Mouse (Mus musculus) 3134 (cell line): ENCODE results near the gene Cfl1.

Source experiments
- DNase-seq: peaks from one replicate; pipeline ENCODE4 v3.0.0-alpha.2; 2011; ENCODE audit warnings: low spot score; ENCODE audit not compliant: insufficient read length; ENCODE audit errors: extremely low read depth

The Cfl1 gene

DNA sequence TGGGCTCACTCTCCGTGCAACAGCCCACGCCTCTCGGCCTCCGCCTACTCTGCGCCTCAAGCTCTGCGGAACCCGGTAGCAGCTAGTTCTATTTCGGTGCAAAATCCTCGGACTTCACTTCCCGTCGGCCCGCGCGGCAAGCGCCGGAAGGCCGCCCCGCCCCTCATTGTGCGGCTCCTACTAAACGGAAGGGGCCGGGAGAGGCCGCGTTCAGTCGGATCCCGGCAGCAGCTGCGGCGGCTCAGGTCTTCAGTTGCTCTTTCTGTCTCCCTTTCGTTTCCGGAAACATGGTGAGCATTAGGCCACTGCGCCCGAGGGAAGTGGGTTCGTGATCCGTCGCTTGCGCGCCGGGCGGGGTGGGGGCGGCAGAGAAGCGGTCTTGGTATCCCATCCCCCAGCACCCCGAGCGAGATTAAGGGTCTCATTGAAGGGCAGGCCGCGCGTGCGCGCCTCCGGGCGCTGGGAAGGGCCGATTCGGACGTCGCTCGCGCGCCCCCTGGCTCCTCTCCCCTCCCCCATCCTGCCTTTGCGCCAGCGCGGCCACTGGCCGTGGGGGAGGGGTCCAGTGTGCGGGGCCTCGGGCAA is at the start of gene Cfl1:
Cfl1 (plus strand) TSS at position 143 of the 585 bp plus-strand sequence.
- DNase-seq = peak; percentile 96

DNA sequence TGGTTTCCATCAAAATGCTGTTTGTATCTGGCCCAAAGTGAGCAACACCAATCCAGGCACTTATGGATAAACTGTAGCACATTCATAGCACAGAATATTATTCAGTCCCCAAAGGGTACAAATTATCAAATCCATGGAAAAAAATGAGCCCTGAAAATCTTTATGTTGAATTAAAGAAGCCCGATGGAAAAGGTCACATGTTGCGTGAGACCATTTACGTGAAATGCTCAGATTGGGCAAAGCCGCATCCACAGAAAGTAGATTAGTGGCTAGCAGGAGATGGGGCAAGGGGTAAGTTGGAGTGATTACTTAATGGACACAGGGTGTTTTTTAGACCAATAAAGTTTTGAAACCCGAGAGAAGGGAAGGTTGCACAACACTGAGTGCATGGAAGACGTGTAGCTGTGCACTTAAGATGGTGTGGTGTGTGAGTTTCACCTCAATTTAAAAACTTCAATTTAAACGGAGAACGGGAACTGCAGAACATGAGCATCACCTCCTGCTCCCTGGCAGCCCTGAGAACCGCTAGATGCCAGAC is 45.8 kb upstream of the Cfl1 start:
- DNase-seq = no peak

DNA sequence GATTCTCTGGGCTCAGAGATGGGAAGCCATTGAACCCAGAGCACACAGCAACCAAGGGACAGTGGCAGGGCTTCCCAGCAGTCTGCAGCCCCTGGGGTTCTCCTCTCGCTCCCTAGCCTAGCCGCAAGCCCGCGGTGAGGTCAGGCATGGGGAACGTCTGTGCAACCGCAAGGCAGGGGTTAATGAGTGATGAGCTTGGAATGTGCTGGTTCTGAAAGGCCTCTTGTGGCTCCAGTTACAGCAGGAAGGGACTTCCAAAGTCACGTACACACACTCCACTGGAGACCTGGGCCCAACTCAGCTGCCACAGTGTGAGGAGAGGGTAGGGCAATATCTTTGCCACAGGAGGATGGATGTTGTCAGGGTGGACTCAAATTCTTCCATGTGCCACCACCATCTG is 45.3 kb upstream of the Cfl1 start:
- DNase-seq = peak; percentile 92

DNA sequence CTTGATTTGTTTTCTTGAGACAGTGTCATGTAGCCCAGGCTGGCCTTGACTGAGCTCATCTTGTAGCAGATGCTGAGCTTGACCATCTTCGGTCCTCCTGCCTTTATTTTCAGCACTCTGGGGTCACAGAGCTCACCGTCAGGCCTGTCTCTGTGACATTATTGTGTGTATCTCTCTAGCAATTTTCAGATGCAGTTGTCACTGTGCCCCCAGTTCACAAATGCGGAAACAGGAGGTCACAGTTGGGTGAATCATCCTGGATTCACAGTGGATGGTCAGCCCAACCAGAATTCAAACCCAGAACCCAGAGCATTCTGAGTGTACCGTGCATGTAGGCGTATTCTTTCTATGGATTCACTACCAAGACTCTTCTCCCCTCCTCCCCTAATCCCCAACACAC is 44.5 kb upstream of the Cfl1 start:
- no peak for DNase-seq

DNA sequence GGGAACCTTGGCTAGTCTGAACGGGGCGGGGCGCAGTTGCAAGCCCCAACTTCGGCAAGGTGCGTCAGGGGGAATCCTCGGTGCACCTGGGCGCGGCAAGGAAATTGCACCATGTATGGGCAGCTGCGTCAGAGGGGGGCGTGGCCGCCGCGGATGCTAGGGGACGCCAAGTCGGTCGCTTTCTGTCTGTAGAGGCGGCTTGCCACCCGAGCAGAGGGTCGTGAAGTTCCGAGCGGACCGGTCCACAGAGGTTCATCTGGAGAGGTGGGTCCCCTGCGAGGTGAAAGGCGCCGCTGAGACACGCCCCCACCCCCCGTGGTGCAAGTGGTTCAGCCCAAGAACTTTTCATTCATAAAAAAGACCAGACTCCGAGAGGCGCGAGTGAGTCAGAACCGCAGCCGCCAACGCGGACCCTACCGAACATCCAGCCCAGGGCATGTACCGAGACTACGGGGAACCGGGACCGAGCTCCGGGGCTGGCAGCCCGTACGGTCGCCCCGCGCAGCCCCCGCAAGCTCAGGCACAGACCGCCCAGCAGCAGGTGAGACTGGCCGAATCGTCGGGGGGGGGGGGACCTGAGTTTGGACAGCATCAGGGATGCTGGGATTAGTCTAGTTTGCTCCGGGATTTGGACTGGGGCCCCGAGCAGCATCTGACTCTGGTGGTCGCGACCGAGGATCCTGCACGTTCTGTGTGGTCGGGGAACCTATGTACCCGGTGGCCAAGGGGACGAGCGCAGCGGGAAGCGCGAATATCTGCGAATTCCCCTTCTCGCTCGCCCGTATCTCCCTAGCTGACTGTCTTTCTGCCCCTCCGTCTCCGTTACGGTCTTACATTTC is 42.5 kb upstream of the Cfl1 start, which contains the start of gene Fosl1:
Fosl1 (plus strand) TSS at position 33 of the 839 bp plus-strand sequence.
- peak; percentile 90 for DNase-seq

DNA sequence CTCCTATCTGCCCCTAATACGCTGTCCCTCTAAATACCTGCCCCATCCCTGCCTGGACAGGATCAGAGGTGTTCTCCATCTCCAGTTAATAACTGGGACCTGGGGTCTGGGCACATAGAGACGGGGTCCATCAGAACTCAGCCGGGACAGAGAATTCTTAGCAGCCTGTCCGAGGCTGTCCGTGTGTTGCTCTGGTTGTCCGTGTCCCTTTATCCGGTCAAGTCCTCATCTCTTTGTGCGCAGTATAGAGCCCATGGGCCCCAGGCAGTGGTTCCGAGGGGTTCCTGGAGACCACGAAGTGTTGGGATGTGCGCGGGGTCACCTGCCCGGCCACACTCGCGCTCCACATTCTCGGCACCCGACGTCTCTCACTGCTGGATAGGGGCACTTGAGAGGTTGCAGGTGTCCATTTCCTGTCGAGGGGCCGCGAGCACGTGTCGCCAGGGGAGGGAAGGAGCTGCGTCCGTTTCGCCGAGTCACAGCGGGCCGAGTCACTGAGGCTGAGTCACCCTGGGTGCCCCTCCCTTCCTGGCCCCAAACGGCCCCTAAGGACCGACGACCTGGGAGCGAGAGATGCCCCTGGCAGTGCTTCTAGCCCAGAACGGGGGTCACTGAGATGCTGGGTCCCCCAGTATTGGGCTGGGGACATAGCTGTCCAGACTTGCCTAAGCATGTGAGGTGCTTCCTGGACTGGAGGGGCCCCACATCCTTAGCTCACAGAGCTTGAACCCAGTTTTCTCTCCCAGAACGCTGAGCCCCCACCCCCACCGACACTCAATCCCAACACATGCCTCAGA is 41.7 kb upstream of the Cfl1 start:
- peak; percentile 90 for DNase-seq

DNA sequence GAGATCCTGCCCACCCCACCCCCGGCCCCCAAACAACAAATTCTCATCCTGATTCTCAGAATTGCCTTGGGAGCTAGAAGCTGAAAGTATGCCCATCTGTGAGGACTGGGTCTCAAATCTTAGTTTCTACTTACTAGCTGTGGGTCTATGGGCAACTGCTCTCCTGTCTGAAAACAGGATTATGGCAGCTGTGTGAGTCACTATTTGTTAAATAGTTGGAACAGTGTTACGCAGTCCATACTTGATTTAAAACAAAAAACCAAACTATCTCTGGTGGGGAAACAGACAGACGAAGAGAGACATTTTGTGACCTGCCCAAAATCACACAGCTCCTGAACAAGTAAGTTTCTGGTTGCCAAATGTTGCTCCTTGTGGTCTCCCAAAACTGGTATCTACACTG is 40.6 kb upstream of the Cfl1 start:
- DNase-seq = no peak

DNA sequence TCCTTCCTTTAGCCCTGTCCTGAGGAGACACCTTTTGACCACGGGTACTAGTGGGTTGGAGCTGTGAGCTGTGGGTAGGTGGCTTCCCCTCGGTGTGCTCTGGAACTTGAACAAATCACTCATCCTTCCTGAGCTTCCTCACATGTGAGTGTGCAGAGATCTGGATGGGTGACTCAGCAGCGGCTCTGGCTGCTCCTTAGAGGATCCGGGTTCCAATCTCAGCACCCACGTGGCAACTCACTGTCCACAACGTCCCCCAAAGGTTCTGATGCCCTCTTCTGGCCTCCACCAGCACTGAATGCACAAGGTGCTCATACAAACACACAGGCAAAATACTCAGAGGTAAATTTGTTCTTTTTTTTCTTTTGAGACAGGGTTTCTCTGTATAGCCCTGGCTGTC is 38.5 kb upstream of the Cfl1 start:
- peak; percentile 57 for DNase-seq

DNA sequence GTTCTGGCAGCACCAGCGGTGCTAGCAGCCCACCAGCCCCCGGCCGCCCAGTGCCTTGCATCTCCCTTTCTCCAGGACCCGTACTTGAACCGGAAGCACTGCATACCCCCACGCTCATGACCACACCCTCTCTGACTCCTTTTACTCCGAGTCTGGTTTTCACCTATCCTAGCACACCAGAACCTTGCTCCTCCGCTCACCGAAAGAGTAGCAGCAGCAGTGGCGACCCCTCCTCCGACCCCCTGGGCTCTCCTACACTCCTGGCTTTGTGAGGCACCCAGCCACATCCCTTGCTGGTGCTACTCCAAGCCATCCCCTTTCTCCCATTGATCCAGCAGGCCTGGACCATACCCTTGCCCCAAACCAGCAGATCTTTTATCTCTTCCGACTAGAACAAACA is 35.2 kb upstream of the Cfl1 start:
- DNase-seq = peak; percentile 47

DNA sequence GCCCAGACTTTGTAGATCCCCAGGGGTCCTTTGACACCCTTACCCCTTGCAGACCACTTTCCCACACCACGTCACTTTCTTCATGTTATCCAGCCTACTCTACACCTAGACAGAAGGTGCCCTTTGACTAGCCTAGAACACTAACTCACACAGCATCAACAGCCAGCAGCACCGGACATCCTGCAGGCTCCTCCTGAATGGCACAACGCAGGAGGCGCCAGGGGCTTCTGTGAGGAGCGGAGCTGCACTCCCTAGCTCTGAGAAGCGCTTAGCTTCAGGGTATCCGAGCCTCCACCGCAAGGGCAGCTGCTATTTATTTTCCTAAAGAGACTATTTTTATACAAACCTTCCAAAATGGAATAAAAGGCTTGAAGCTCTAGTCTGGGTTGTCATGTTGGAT is 34.7 kb upstream of the Cfl1 start:
- no peak for DNase-seq

DNA sequence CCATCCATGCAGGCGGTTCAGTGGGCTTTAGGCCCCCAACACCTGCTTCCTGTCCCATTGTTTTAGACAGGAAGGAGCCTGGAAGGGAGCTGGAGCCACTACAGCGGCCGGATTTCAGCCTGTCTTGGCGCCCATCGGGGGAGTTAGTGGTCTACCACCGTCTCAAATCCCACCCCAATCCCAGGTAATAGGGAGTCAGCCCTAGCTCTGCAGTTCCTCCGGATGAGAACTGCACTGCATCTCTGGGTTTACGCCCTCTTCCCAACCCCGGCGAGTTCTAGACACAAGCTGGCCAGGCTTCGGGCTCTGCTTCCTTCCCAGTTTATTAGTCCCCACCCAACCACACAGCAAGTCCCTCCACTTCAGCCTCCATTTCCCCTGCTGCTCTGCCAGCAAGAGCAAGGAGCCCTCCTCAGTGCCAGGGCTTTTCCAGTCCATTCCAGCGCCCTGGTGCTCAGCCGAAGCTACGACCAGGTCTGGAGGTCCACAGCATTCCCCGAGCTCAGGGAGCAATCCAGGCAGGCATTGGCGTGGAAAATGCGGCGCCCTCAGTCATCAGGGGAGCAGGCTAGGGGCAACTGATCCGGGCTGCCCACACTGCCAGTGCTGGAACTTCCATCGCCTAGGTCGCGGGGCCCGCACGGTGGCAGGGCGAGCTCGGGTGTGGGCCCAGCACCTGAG is 33.9 kb upstream of the Cfl1 start:
- DNase-seq = no peak

DNA sequence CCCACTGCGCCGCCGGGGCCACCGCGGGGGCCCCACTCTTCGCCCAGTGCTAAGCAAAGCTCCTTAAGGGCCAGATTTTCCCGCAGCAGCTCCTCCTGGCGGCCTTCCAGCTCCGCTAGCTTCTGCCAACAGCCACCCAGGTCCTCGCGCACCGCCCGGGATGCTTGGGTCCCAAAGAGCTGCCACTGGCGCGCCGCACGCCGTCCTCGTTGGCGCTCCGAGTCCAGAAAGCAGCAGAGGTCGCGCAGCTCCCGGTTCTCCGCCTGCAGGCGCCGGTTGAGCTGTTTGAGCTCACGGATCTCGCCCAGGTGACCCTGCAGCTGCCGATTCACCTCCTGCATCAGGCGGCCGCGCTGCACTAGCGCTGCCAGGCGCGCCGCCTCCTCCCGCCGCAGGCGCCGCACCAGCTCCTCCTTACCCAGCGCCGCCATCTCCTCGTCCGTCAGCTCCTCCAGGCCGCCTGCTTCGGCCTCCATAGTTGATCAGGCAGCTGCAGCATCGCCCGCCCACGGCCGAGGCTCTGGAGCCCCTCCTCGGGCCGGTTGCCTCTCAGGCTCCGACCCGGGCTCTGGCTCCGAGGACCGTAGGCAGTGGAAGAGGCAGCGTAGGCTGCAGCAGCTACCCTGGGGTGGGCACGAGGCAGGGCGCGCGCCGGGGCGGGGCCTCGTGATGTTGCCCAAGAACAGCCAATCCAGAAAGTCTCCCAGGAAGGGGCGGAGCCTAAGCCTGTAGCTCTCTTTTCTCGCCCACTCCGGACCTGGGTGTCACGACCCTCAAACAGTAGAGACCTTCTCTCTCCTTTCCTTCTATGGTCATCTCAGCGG is 33.1 kb upstream of the Cfl1 start:
- peak; percentile 91 for DNase-seq

DNA sequence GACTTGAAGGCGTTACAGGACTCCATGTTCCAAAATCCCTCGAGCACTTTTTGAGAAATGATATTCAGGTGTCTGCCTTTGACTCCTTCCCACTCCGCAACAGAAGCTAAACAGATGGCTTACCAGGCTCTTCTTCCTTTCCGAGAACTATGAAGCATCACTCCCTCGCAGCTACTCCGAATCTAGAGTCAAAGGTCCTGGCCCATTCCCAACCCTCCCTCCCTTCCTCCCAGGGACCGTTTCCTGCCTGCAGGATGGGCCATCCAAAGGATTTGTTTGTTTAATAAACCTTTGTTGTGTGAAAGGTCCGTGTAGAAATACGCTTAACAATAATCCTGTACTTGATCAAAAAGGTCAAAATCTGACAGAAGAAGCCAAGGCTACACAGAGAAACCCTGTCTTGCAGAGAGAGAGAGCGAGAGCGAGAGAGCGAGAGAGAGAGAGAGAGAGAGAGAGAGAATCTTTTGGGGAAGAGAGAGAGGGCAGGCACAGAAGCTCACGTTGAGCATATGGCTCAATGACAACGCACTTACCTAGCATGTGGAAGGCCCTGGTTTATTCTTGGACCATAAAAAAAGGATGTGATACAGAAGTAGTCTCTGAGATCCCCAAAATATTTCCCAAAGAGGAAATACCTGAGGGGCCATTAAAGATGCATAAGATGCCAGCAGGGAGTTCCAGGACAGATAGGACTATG is 32.4 kb upstream of the Cfl1 start, which contains the start of gene Ccdc85b:
Ccdc85b (minus strand) TSS at position 149 of the 697 bp plus-strand sequence.
- no peak for DNase-seq

DNA sequence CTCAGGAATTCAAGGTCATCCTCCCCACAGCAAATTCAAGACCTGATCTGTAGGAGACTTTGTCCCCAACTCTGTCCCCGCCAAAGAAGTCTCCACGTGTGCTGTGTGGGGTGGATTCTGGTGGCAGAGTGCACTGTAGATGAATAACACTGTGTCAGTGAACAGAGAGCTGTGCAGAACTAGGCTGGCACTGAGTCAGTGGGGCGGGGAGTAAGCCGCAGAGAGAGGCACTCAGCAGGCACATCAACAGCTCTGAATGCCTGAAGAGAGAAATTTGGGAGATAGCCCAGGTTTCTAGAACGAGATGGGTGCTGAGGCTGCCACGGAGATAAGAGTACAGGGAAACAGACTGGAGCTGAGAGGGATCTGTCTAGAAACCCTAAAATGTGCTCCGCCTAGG is 31.2 kb upstream of the Cfl1 start:
- no peak for DNase-seq

DNA sequence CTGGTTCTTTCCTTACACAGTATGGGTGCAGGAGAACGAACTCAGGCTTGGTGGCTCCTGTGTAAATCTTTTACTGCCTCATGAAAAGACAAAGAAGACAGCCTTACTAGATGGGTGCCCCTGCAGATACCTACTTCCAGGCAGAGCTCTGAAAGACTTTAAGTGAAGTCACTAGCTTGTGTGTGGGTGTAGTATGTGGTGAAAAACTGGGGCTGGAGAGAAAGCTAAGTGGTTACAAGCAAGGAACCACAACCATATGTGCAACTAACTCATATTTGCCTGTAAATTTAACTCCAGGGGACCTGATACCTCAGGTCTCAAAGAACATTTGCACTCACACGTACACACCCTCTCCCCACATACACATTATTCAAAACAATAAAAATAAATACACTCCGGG is 30.4 kb upstream of the Cfl1 start:
- DNase-seq = no peak

DNA sequence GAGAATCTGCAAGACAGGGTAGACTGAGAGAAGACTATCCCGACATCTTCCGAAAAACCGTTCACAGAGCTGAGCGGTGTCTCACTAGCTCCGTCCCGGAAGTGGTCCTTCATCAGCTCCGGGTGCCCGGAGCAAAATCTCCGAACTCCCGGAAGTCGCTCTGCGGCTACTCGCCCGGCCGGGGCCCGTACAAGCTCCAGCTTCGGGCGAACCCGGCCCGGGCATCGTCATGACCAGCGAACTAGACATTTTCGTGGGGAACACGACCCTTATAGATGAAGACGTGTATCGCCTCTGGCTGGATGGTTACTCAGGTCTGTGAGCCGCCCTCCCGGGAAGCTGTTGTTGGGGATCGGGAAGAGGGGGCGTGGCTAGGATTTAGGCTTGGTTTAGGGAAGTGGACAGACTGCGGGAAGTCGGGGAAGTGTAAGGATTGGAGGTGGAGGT is 29.8 kb upstream of the Cfl1 start, which contains the start of gene Fibp:
Fibp (plus strand) TSS at position 151 of the 447 bp plus-strand sequence.
- peak; percentile 91 for DNase-seq

DNA sequence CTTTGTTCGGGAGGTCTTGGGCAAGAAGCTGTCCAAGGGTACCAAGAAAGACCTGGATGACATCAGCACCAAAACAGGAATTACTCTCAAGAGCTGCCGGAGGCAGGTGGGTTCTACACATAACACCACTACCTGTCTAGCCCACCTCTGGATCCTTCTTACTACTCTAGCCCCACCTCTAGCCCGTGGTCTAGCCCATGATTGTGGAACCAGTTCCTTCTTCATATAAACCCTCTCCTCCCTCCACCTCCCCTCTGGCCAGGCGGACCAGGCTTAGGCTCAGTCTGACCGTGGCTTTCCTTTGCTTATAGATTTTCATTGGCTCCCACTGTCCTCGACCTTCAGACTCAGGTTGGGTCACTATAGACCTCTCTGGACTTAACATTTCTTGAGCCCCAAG is 28.8 kb upstream of the Cfl1 start:
- no peak for DNase-seq

DNA sequence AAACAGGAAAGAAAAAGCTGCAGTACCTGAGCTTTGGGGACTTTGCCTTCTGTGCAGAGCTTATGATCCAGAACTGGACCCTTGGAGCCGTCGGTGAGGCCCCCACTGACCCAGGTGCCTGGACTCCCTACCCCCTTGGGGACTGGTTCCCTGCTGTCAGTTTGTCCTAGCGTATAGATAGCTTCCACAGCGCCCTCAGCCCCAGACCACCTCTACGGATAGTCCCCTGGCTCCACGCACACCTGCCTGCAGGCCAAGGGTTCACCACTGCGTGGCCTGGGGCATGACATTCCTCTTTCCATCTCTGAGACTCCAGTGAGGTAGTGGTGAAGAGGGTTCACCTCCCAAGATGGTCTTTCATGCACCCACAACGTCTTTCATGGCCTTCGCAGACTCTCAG is 27.0 kb upstream of the Cfl1 start:
- DNase-seq = no peak
